Mouse (Mus musculus) heart, adult 2 months (tissue): Measurements from ENCODE around the gene Rnf181.

ENCODE experiments used
- EP300 ChIP-seq: fragments of 200-500 bp; IDR thresholded peaks from 2 replicates; pipeline ENCODE4 v1.6.1; 2011; ENCODE audit warnings: low read depth, low read length, control low read depth; ENCODE audit not compliant: insufficient read depth
- POLR2A ChIP-seq: fragments of 200-500 bp; IDR thresholded peaks from 2 replicates; pipeline ENCODE4 v1.6.1; 2011; ENCODE audit warnings: mild to moderate bottlenecking, low read depth, low read length, control low read depth; ENCODE audit not compliant: insufficient read depth

- TF ChIP-seq POLR2A: no peak
- TF ChIP-seq EP300: no peak
Observed at GRCm38 (mm10) chr6:72370091-72370490, 3.3 kb upstream of the Rnf181 start.
